In genomic region chr16:56131666-56132065, GRCm38 (mm10) we compare ENCODE assay signal across 9 mouse cellular contexts.
A peak's percentile ranks its signal among the peaks of the same experiment; 100 is the strongest.
DNase-seq lines count a peak whose midpoint lies in the region; ATAC-seq and TF ChIP-seq lines count a peak whose summit lies in the region.
"Had no signal": no experiment of that assay in that cellular context is flagged by ENCODE, and none has a peak within 500 bp of the region (broad histone marks: within the 10 kb centered on the region; RNA-seq: fewer than 3 reads in every experiment).

No protein-coding gene starts in this region.

- TF ChIP-seq POLR2A in limb, embryonic 14.5 days (IDR thresholded peaks at IDR 0.05; ENCODE audit: borderline replicate concordance, extremely low read depth, insufficient read depth, insufficient read length), result no peak

- H3K9ac ChIP-seq in limb, embryonic 14.5 days (ENCODE audit: low read depth, low read length, severe bottlenecking), result no peak overlapping the region

- H3K27ac ChIP-seq in limb, embryonic 14.5 days (replicated peaks; ENCODE audit: low read depth, low read length), result no peak overlapping the region
- no peak overlapping the region for H3K27ac ChIP-seq in limb, embryonic 10.5 days
- H3K27ac ChIP-seq: macrophage had no signal

- H3K9me3 ChIP-seq in limb, embryonic 14.5 days (ENCODE audit: control insufficient read depth, low read length), result no peaks in the 10 kb centered on the region
- H3K9me3 ChIP-seq in limb, embryonic 10.5 days (replicated peaks), result no peaks in the 10 kb centered on the region

- no peak overlapping the region for H3K4me3 ChIP-seq in limb, embryonic 14.5 days (replicated peaks; ENCODE audit: low read length)
- no peak overlapping the region for H3K4me3 ChIP-seq in limb, embryonic 10.5 days

- no peak for ATAC-seq in limb, embryonic 14.5 days (ENCODE audit: low FRiP score, low read depth)
- peak; percentile 93 for ATAC-seq in megakaryocyte progenitor cell, adult 5-6 weeks (replicated peaks; ENCODE audit: poor library complexity)

- no peaks in the 10 kb centered on the region for H3K4me1 ChIP-seq in limb, embryonic 14.5 days (ENCODE audit: control insufficient read depth, insufficient read depth, low read length)
- H3K4me1 ChIP-seq in limb, embryonic 10.5 days, result no peaks in the 10 kb centered on the region

- peaks cover 12% of the 10 kb centered on the region for H3K36me3 ChIP-seq in limb, embryonic 14.5 days (ENCODE audit: control insufficient read depth, insufficient read depth, low read length)
- peaks cover 17% of the 10 kb centered on the region for H3K36me3 ChIP-seq in limb, embryonic 10.5 days

- no peaks in the 10 kb centered on the region for H3K27me3 ChIP-seq in limb, embryonic 14.5 days (ENCODE audit: control insufficient read depth, insufficient read depth, low read length)
- H3K27me3 ChIP-seq in limb, embryonic 10.5 days (ENCODE audit: low read depth, poor library complexity, severe bottlenecking), result no peaks in the 10 kb centered on the region

- WGBS in limb, embryonic 14.5 days, result 35% methylated on average over 3 of the region's 3 CpGs
- 48% methylated on average over 3 of the region's 3 CpGs for WGBS in limb, embryonic 10.5 days

- DNase-seq in cerebellum, adult 8-10 months, result peak; percentile 15
- DNase-seq in cerebellum, adult 11-12 months, result no peak
- DNase-seq in limb, embryonic 14.5 days (ENCODE audit: low spot score), result peak; percentile 50
- no peak for DNase-seq in limb, embryonic 10.5 days (ENCODE audit: low spot score)
- peak; percentile 42 for DNase-seq in c-Kit-negative CD71-positive TER-119-positive erythroid progenitor cells, embryonic 14.5 days (ENCODE audit: low read depth, low spot score)
- DNase-seq in ovary, postnatal 36 days (ENCODE audit: low spot score), result no peak
- no peak for DNase-seq in thymus, postnatal 4 days

- no peak overlapping the region for H3K4me2 ChIP-seq in limb, embryonic 14.5 days (replicated peaks; ENCODE audit: low read depth, low read length, severe bottlenecking)

Comparison
In these comparisons a context has a peak if more than half of its experiments do, and no peak if none do; other contexts are left out.
1. DNase-seq: peak in cerebellum, adult 8-10 months (single experiment), limb, embryonic 14.5 days (single experiment) and c-Kit-negative CD71-positive TER-119-positive erythroid progenitor cells, embryonic 14.5 days (single experiment); none in cerebellum, adult 11-12 months (single experiment), limb, embryonic 10.5 days (single experiment), ovary, postnatal 36 days (single experiment) and thymus, postnatal 4 days (single experiment).